Mouse (Mus musculus): Measurements from ENCODE around the gene Sept5. TPM values are rescaled to one million over a fixed set of nuclear protein-coding genes. Genes with fewer than 3 reads are reported as not detected.

The Sept5 gene
- total RNA-seq, 2 experiments from 2014 or later, result 3.7 to 3.8 TPM

DNA sequence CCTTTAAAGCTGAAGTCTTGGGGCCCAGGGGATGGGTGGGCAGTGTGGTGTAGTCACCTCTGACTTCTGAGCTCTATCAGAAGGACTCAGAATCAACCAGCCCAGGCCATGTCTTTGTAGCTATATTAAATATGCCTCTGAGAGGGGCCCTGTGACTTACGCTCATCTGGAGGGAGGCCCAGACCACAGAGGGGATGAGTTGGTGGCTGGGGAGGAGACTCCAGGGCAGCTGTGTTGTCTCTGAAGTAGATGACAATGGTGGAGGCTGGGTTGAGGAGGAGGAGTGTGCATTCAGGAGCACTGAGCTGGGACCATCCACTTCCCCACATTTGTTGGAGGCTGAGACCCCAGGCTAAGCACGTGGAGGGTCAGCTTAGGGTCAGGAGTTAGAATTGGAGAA is 11.5 kb downstream of the Sept5 start:
- DNase-seq, result no peak
- intact Hi-C loops (cut with DNase I), result no loop called here

DNA sequence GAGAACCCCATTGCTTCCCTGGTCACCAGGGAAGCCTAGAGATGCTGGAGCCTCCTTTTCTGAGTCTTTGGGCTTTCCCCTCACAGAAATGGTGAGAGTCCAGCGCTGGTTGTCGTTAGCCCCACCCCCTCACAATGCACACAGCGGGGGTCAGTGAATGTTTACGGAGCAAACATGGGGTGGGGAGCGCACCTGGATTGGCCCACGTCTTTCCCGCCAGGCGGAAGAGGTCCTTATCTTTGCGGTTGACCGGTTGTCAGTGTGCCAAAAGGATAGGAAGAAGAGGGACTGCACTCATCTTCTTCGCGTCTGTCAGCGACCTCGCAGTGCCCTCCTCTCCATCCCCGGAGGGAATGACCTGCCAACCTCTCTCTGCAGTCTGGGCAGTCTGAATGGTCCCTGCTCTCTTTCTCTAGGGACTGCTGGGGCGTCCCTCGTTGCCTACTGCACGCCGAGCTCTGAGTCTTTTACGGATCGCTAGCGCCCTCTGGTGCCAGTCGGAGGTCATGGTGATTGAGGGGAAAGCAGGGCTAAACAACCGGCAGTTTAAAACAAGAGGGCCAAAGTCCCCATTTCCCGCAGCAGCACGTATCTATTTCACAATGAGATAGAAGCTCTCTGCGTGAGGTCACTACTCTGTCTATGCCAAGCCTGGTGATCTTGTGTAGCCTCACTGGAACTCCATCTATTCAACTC is 12.2 kb downstream of the Sept5 start:
- DNase-seq, result peak; percentile 90 to 93
- intact Hi-C loops (cut with DNase I), result loop anchor here (1.0 kb wide), 2 partner anchors 174 to 272 kb away; no protein-coding TSS in a partner anchor

DNA sequence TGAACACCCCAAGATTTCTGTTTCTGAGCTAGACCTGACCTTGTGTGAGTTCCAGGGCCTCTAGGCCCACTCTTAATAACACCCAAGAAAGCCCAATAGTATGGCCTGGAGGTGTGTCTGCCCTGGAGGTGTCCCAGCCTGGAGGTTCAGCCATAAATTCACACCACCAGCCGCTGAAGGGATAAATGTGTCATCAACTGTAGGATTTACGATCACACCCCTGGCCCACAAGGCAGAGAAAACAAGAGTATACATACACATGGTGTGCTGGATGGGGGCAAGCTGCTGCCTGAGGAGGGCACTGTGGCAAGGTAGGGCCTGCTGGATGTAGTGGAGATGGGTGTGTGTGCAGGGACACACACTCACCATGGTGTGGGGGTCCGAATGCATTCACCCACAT is 16.5 kb downstream of the Sept5 start:
- intact Hi-C loops (cut with DNase I), result no loop called here
- no peak for DNase-seq

DNA sequence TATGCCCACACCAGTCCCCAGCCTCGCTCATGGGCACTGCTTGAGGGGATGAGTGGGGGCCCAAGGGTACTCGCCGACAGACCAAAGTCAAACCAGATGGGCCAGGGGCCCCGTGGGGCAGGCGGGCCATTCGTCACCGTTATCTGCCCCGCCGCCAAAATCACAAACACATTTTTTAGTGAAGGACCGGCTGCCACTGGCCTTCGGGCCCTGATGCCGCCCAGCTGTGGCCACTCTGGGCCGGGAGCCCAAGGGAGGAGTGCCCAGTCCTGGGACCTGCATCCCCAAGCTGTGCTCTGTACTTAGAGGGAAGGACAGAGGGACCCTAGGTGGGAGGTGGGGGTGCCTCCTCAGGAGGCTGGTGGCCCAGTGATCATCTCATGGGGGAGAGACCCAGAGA is 18.0 kb downstream of the Sept5 start:
- DNase-seq, result no peak
- intact Hi-C loops (cut with DNase I), result no loop called here

DNA sequence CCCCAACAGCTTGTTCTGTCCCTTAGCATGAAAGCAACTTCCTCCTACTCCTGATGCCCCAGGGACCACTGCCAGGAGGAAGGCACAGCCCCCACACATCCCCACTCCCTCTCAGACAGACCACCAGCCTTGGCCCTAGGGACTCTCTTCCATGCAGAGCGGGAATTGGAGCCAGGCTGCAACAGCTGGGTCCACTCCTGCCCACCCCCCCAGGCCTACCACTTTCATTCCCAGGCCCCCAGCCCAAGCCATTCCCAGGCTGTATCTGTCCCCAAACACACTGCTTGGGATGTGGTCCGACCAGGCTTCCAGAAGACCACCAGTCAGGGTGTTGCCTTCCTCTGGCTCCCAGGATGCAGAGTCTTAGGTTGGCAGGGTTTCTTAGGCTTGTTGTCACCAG is 20.7 kb downstream of the Sept5 start:
- no peak for DNase-seq
- intact Hi-C loops (cut with DNase I), result no loop called here

DNA sequence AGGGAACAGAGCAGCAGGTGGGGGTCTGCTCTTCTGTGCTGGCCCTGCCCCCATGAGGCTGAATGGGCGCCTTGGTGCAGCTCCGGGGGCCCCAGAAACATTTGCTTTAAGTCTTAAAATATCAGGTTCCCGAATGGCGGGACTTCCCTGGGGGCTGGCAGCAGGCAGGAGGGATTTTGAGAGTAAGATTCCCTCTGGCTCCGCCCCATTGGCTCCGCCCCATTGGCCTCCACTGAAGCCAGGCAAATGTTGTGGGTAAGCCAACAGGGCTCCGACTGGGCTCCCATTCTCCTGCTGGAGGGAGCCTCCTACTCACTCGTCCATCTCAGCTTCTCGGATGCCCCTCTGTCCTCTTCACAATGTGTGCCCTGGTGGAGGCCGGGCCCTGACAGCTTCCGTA is 21.5 kb downstream of the Sept5 start:
- intact Hi-C loops (cut with DNase I), result no loop called here
- no peak for DNase-seq

DNA sequence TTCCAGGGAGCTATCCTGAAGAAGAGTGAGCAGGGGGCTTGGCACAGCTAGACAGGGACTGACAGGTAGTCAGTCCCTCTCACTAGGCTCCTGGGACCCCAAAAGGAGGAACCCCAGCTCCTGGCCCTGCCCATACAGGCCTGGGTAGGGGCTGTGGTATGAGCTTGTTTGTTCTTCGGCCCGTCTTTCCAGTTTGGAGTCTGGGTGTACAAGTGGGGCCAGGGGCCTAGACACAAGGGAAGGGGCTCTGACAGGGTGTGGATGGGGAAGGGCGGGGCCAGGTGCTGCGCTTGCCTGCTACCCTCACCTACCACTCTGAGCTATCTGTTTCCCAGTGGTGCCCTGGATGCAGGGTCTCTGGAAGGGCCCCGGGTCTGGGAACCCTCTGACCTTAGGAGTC is 24.0 kb downstream of the Sept5 start:
- intact Hi-C loops (cut with DNase I), result no loop called here
- DNase-seq, result no peak

DNA sequence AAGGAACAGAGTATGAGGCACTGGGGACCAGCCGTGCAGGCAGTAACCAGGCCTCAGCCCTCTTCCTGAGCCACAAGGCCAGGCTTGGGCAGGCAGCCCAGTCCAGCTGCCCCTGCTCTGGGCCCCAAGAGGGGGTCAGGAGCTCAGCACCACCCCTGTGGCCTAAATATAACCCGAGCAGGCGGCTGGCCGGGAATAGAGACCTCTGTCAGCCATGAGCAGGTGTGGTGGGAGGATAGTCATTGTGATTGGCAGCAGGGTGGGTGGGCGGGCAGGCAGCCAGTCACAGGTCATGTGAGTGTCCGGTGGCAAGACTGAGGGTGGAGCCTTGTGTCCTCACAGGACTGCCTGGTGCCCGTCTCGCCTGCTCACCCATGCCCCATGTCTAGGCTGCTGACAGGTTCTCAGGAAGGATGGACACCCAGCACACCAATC is 25.5 kb downstream of the Sept5 start:
- peak in 1 of 2 experiments; percentile 68 for DNase-seq
- intact Hi-C loops (cut with DNase I), result no loop called here

DNA sequence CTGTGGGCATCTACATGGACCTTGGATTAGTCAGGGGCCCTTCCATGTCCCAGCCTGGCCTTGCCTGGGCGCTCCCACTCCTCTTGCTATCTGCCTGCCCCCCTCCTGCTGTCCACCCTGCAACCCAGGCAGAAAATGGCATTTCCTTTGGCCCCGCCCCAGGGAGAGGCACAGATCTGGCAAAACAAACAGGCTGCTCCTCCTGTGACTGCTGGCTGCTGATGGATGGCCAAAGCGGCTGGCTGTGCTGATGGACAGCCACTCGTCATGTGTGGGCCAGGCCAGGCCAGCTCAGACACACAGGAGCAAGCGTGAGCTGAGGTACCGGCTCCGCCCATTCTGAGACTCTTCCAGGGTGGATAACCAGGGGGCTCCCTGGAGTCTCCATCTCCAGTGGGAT is 28.3 kb downstream of the Sept5 start:
- intact Hi-C loops (cut with DNase I), result no loop called here
- DNase-seq, result no peak

DNA sequence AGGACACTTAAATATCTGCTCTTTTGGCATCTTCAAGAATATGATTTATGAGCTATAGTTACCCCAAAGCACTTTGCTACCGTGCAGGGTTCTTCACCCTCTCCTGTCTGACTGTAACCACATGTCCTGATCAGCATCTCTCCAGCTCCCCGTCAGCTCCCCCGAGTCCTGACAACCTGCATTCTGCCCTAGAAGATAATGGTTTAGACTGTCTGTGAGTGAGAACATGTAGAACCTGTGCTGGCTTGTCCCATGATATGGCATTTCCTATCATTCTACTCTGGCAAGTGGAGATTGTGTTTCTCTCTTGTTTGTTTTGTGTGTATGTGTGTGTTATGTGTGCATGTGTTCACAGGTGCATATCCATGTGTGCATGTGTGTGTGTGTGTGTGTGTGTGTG is 31.7 kb downstream of the Sept5 start:
- no peak for DNase-seq
- intact Hi-C loops (cut with DNase I), result no loop called here

DNA sequence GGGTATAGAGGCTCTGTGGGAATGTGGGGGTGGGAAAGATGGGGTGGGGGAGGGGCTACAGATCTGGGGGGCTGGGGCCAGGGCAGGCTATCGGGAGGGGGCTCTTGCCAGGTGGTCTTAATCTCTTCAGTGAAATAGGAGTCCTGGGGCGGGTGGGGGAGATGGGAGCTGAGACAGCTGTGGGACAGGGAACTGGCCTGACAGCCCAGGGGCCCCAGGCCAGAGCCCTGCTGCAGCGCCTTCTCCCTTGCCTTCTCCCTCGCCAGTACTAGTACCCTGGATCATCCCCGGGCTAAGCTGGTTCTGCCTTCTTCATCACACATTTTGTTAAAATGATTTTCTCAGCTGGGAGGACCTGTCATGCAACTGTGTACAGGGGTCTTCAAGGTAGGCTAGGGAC is 33.5 kb downstream of the Sept5 start:
- intact Hi-C loops (cut with DNase I), result no loop called here
- no peak for DNase-seq

DNA sequence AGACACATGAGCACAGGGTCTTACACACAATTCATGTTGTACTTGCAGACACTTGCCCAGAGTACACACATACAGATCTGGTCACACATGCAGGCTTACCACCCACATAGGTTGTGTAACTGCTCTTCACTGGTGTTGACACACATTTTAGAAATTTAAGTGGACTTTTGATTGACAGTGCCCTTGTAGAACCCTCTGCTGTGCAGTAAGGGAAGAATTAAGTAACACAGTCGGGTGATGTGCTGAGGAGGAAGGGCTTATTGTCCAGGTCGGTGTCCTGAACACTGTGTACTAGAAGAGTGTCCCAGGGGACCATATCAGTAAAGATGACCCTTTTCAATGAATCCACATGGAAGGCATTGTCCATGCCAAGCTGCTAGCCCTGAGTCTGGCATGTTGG is 35.8 kb downstream of the Sept5 start:
- intact Hi-C loops (cut with DNase I), result no loop called here
- no peak for DNase-seq

DNA sequence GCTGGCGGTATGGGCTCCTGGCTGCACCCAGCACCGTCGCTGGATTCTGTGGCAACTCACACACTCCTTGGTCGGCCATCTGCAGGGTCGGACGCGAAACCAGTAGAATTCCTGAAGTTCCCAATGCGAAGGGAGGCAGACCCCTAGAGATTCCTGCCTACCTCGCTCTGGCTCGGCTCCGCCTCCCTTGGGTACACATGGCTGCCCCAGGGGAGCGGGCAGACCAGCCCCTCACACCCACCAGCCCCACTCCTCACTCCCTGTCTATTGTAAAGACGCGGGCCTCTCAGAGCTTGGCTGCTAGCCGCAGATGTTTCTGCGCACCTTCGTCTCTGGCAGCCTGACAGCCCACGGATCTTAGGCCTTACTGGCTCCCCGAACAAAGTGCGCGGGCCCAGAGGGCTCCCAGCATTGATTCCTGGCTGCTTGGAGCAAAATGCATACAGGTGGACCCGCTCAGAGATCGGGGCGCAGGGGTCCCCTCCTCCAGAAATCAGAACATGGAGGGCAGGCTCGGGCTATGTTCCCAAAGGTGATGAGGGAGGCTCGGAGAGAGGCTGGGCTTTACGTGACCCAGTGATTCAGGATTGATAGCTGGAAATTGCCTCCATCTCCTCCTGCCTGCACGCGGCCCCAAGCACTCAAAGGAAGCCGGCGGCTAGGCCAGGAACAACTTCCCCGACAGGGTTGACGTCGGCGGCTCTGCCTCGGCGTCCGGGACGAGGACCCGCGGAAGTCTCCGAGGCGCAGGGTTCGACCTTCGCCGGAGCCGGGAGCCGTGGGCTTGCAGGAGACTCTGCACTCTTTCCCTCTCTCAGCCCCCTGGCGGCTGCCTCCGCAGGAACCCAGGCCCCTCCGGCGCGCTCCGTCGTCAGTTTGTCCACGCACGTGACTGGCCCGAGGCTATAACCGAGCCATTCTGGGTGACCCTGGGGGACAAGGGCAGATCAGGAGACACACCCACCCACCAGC is 38.4 kb downstream of the Sept5 start:
- no peak for DNase-seq
- intact Hi-C loops (cut with DNase I), result no loop called here

DNA sequence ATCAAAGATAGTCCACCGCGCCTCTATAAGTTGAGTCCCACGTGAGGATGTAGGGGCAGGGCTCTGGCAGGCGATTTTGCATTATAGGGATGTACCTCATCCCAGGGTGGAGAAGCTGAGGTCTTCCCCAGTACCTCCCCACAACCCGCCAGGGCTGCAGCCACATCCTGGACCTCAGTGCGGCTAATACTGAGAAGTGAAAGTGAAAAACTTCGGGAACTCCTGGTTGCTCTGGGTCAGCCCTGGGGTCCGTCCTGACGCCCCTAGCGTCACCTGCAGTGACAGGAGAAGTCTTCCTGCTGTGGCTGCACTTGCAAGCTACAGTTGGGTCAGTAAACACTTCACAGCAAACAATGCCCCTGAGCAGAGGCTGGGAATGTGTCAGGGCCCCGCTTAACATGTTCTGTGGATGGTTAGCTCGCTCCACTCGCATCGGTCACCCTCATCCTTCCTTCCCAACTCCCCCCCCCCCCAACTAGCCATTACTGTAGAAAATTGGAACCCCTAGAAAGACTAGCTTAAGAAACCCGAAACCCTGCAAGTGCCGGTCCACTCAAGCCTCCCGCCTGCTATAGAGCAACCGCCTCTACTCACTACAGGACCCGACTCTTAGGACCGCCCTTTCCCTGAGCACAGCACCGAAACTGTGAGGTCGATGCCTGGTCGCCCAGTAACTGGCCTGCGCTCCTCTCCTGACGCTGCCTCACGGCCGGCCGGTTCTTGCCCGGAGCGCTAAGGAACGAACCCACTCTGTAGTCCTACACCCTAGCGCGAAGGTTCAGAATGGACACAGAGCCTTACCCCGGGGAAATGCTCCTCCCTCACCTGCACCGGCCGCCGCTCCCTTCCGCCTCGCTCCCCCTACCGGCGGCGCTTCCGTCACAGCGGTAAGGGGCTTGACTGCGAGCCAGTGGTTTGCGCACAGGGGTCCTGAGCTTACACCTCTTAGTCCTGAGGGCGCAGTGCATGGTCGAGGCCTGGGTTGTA is 39.7 kb downstream of the Sept5 start, which contains the start of gene Tbx1:
TSS of gene Tbx1 (minus strand) at position 868 of the 987 bp plus-strand sequence.
- intact Hi-C loops (cut with DNase I), result no loop called here
- DNase-seq, result no peak

DNA sequence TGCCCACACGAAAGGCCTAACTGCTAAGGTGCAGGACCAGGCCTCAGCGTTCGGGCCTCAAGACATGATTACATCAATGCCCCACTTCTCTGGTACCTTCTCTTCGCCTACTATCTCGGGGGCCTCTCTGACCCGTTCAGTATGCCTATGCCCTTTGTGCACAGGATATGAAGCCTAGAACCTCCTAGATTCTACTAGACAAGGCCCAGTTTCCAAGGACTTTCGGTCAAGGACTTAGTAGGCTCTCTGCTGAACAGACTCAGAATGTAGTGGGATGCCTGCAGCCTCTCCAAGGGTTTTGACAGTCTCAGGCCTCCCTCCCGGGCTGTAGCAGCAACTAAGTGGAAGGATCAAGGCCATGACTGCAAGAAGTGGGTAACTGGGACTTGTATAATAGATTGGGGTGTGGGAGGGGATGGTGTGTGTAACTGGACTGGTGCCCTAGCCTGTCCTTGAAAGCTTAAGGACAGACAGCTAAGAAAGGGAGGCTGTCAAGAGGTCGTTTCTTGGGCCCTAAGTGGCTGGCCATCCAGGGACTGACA is 40.6 kb downstream of the Sept5 start:
- no peak for DNase-seq
- intact Hi-C loops (cut with DNase I), result no loop called here

DNA sequence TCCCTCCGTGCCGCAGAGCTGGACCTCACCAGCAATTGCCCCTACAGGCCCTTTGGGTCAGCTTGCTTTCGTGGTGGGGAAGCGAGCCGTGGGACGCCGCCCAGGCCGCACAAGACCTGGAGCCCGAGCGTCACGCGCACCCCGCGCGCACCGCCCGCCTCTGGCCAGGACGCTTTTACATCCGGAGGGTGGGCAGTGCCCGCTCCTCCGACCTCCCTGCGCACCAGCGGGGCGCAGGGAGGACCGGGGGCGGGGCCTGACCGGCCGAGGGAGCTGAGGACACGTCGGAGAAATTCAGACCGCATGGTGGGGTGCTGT is 41.1 kb downstream of the Sept5 start:
- no peak for DNase-seq
- intact Hi-C loops (cut with DNase I), result no loop called here

DNA sequence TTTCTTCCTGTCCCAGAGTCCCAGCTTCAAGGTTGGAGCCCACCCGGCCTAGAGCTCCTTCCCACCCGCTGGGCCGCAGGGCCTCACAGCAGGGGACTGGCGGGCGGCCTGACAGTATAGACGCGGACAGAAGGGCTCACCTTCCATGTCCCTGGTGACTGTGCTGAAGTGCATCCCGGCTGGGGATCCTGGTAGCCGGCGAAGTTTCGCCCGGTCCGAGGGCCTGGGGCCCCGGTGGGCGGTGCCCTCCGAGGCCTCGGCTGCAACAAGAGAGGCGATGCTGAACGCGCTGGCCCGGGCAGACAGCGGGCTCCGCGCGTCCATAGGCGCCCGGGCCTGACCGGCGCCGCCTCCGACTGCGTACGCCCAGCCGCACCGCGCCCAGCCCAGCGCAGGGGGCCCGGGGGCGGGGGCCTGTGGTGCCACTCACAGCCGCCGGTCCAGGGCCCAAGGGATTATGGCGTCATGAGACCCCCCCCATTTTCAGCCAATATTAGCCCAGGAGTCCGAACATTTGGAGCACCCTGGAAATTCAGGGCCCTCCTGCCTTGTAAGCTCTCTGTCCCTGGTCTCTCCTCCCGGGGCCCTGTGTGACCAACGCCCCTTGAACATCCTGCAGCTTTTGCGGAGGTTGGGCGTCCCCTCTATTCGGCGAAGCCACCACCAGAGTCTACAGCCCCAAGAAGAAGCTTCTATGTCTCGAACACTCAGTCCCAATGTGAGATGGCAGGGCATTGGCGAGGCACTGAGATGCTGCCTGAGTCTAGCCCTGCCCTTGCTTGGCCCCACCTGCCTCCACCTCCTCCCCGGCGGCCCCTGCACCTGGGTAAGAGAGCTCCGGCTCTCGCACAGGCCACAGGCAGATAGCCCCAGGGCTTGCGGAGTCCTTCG is 41.7 kb downstream of the Sept5 start:
- intact Hi-C loops (cut with DNase I), result no loop called here
- DNase-seq, result no peak

DNA sequence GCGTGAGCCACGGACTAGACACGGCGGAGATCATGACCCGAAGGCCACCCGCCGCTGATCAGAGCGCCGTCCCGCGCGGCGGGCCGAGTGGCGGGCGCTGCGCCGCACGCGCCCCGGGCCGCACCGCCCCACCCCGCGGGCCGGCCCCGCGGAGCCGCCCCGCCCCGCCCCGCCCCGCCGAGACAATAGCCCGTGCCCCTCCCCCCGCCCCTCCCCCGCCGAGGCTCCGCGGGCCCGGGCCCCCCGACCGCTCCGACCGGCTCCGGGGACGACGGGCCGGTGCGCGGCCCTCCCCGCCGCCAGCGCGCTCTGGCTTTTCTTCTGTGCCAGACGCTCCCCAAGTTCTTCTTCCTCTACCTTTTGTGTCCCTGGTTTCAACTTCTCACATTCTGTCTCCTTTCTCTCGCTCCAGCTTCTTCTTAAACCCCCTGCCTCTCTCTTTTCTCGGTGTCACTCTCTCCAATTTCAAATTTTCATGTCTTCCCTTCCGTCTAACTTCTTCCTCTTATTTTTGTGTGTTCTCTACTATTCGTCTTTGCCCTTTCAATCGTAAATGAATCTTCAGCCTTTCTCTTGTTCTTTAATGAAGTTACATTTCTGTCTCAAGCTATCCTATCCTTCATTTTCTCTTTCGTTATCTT is 42.7 kb downstream of the Sept5 start:
- intact Hi-C loops (cut with DNase I), result no loop called here
- DNase-seq, result no peak
